Mouse (Mus musculus): Measurements from ENCODE around the gene Ccnk.

GRCm38 (mm10) chr12:108172639-108173038 lies 6.7 kb upstream of the Ccnk start:
- TF ChIP-seq POLR2A (IDR thresholded peaks at IDR 0.05; ENCODE audit: extremely low read depth, insufficient read depth, low read length) (no peak), CTCF (IDR thresholded peaks at IDR 0.05; ENCODE audit: extremely low read depth, insufficient read depth, low read length) (no peak)

Measured in cortical plate, adult 2 months (tissue).